Mouse (Mus musculus) v-Abl transformed pro-B cells (cell line): ENCODE results near the gene Sgsh.

Source experiments
- in situ Hi-C, 2 experiments: fragments of 400-800 bp; cut with MboI; formaldehyde crosslinking; loops; one replicate each; pipeline ENCODE4 v1.15.1; 2025; ENCODE audit not compliant: unreplicated experiment in 2 of 2

Sgsh gene

GRCm38 (mm10) chr11:119378551-119378950 is 23.2 kb upstream of the Sgsh start:
- in situ Hi-C loops: no loop called here

GRCm38 (mm10) chr11:119377326-119377725 is 22.0 kb upstream of the Sgsh start:
- in situ Hi-C loops: no loop called here

- in situ Hi-C loops: no loop called here
These were observed 20.1 kb upstream of the Sgsh start for GRCm38 (mm10) chr11:119375425-119375824.

GRCm38 (mm10) chr11:119363534-119364145 is 8.3 kb upstream of the Sgsh start:
- in situ Hi-C loops: no loop called here

- in situ Hi-C loops: no loop called here
These were observed 7.6 kb upstream of the Sgsh start for GRCm38 (mm10) chr11:119362769-119363533.

- in situ Hi-C loops: no loop called here
These were observed 3.8 kb upstream of the Sgsh start for GRCm38 (mm10) chr11:119359089-119359488.

GRCm38 (mm10) chr11:119354798-119355442 is 416 bp downstream of the Sgsh start:
- in situ Hi-C loops: no loop called here

GRCm38 (mm10) chr11:119353946-119354345 is 1.4 kb downstream of the Sgsh start:
- in situ Hi-C loops: no loop called here

GRCm38 (mm10) chr11:119352113-119352512 is 3.2 kb downstream of the Sgsh start:
- in situ Hi-C loops: no loop called here

- in situ Hi-C loops: loop anchor here in 1 of 2 experiments (10.0 kb wide), 1 partner anchor 558 kb away; no protein-coding TSS in a partner anchor
These were observed 8.2 kb downstream of the Sgsh start for GRCm38 (mm10) chr11:119347125-119347524.

GRCm38 (mm10) chr11:119344865-119345264 is 10.5 kb downstream of the Sgsh start:
- in situ Hi-C loops: loop anchor here (5.0 to 10.0 kb wide), 4 partner anchors 57 to 560 kb away; partner anchors contain the start of gene Endov (in 1 of the 2)

GRCm38 (mm10) chr11:119344178-119344577 is 11.2 kb downstream of the Sgsh start:
- in situ Hi-C loops: loop anchor here (5.0 to 10.0 kb wide), 4 partner anchors 58 to 561 kb away; partner anchors contain the start of gene Endov (in 1 of the 2)

- in situ Hi-C loops: loop anchor here (5.0 to 10.0 kb wide), 5 partner anchors 33 to 565 kb away; partner anchors contain the start of gene Endov (in 1 of the 2)
These were observed 15.7 kb downstream of the Sgsh start for GRCm38 (mm10) chr11:119339637-119340036.

GRCm38 (mm10) chr11:119339179-119339578 is 16.2 kb downstream of the Sgsh start:
- in situ Hi-C loops: loop anchor here (5.0 to 10.0 kb wide), 2 partner anchors 33 to 566 kb away; no protein-coding TSS in a partner anchor

- in situ Hi-C loops: loop anchor here (5.0 to 10.0 kb wide), 2 partner anchors 34 to 566 kb away; no protein-coding TSS in a partner anchor
These were observed 16.9 kb downstream of the Sgsh start for GRCm38 (mm10) chr11:119338271-119339059.

- in situ Hi-C loops: loop anchor here in 1 of 2 experiments (5.0 to 10.0 kb wide), 2 partner anchors 40 to 573 kb away; no protein-coding TSS in a partner anchor
These were observed 23.4 kb downstream of the Sgsh start for GRCm38 (mm10) chr11:119331970-119332369.

GRCm38 (mm10) chr11:119330592-119330991 is 24.7 kb downstream of the Sgsh start:
- in situ Hi-C loops: loop anchor here in 1 of 2 experiments (5.0 to 10.0 kb wide), 2 partner anchors 42 to 574 kb away; no protein-coding TSS in a partner anchor

- in situ Hi-C loops: no loop called here
These were observed 30.3 kb downstream of the Sgsh start for GRCm38 (mm10) chr11:119325068-119325467.

- in situ Hi-C loops: no loop called here
These were observed 32.8 kb downstream of the Sgsh start for GRCm38 (mm10) chr11:119322521-119322920.

- in situ Hi-C loops: no loop called here
These were observed 38.6 kb downstream of the Sgsh start for GRCm38 (mm10) chr11:119316720-119317119.
